Mouse (Mus musculus) neural tube, embryonic 12.5 days (tissue): Measurements from ENCODE around the gene Hexim1. TPM values are rescaled to one million over a fixed set of nuclear protein-coding genes. Genes with fewer than 3 reads are reported as not detected.
A peak's percentile ranks its signal among the peaks of the same experiment; 100 is the strongest.

ENCODE experiments used
- ATAC-seq: fragments of 200-750 bp; cut with Nextera tagmentation; 2 replicates; pipeline ENCODE4 v1.8.0; 2017; ENCODE audit warnings: low read depth, mild to moderate bottlenecking, moderate TSS enrichment, moderate library complexity; ENCODE audit not compliant: low FRiP score
- H3K27ac ChIP-seq: fragments of 300-500 bp; sonication (generic); 2 replicates; pipeline ENCODE4 v1.5.1; 2016
- H3K27me3 ChIP-seq: fragments of 300-500 bp; sonication (generic); replicated peaks from 2 replicates; pipeline ENCODE4 v1.6.1; 2016; ENCODE audit warnings: mild to moderate bottlenecking
- H3K36me3 ChIP-seq: fragments of 300-500 bp; sonication (generic); 2 replicates; pipeline ENCODE4 v1.6.1; 2016; ENCODE audit warnings: mild to moderate bottlenecking
- H3K4me1 ChIP-seq: fragments of 300-500 bp; sonication (generic); 2 replicates; pipeline ENCODE4 v1.6.1; 2016
- H3K4me2 ChIP-seq: fragments of 300-500 bp; sonication (generic); replicated peaks from 2 replicates; pipeline ENCODE4 v1.6.1; 2016; ENCODE audit warnings: mild to moderate bottlenecking
- H3K4me3 ChIP-seq: fragments of 300-500 bp; sonication (generic); 2 replicates; pipeline ENCODE4 v1.5.1; 2016
- H3K9ac ChIP-seq: fragments of 300-500 bp; sonication (generic); 2 replicates; pipeline ENCODE4 v1.6.1; 2016; ENCODE audit warnings: mild to moderate bottlenecking
- H3K9me3 ChIP-seq: fragments of 300-500 bp; sonication (generic); 2 replicates; pipeline ENCODE4 v1.6.1; 2016; ENCODE audit warnings: mild to moderate bottlenecking
- WGBS: fragments of 180-500 bp; shearing (Covaris S2); methylation state at CpG from one replicate; pipeline ENCODE4 v1.1.7; 2016; 5-methylcytosine and 5-hydroxymethylcytosine counted together
- polyA plus RNA-seq: library from polyadenylated mRNA; unstranded; fragments of >200 nt; fragmentation: Nextera tagmentation; extraction: Ambion mirVana; gene quantifications from 2 replicates; pipeline ENCODE4 v1.2.1, GENCODE M21; 2016

Gene Hexim1
- polyA plus RNA-seq, 1 experiment from 2014 or later: 2.9 TPM

DNA sequence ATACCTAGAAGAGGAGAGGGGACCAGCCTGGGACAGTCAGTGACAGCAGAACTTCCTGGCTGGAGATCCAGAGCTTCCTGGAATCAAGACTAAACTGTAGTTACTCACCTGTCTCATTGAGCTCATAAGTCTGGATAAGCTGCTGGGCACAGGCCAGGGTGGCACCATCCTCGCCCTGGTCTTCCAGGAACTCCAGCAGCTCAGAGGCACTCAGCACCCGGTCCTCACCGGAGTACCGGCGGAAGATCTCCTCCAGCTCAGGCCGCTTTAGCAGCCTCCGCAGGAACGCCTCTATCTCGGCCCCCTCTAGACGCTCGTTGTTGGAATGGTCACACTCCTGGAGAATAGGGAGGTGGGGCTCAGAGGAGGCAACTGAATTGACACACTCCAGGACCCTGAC, 37.9 kb upstream of the Hexim1 start:
- Histone ChIP-seq H3K4me2 (no peak overlapping the region), H3K36me3 (no peaks in the 10 kb centered on the region), H3K27me3 (peaks cover 34% of the 10 kb centered on the region), H3K9ac (no peak overlapping the region), H3K27ac (no peak overlapping the region), H3K4me3 (no peak overlapping the region), H3K4me1 (peaks cover 10% of the 10 kb centered on the region), H3K9me3 (no peaks in the 10 kb centered on the region)
- WGBS: 84% methylated on average over 11 of the region's 11 CpGs
- no peak for ATAC-seq

DNA sequence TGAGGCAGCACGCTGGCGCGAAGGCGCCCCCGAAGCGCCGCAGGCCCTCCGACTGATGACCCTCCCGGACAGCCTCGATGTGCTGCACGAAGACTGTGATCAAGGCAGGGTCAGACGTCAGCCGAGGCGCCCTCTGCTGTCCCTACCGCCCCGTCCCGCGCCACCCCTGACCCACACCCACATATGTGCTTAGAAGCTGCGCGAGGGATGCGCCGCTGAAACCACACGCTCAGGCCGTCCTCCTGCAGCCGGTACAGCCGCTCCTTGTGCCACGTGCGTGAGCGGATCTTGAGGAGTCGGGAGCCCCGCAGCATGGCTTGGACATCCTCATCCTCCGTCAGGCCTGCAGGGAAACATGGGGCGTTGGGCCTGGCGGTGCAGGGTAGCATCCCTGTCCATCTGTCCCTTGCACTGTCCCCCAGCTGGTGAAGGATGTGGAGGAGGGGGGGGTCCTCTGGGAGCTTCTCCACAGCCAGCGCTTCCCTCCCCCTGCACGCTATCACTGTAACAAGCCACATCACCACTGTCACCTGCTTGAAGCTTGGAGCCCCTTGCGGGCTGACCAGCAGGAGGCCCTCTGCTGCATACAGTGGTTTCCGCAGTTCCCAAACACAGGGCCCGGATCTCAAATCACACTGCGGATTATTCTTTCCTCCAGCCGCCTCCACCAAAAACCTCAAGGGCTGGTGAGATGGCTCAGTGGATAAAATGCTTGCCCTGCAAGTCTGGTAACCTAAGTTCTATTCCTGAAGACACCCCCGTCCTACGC, 35.5 kb upstream of the Hexim1 start:
- peak overlapping the region; percentile 61 for H3K4me2 ChIP-seq
- ATAC-seq: no peak

DNA sequence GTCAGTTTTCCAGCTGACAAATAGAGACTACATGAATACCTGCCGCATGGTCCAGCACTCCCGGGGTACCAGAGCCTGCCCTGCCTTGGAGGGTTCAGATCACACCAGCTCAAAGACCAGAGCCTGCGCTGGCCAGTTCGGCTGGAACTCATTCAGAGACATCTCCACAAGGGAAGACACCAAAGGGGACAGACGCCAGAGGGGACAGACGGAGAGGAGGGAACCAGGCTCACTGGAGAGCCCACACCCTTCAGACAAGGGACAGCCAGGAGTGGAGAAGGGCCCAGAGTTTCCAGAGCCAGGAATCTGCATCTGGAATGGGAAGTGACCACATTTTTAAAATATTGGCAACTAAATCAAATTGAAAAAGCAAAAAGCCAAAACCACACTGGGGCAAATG, 34.4 kb upstream of the Hexim1 start:
- Histone ChIP-seq H3K4me2 (no peak overlapping the region), H3K9me3 (no peaks in the 10 kb centered on the region), H3K27ac (no peak overlapping the region), H3K36me3 (no peaks in the 10 kb centered on the region), H3K9ac (no peak overlapping the region), H3K4me1 (peaks cover 10% of the 10 kb centered on the region), H3K27me3 (peaks cover 34% of the 10 kb centered on the region), H3K4me3 (no peak overlapping the region; the same call in 1 of the 2 replicates)
- 48% methylated on average over 6 of the region's 6 CpGs for WGBS
- no peak for ATAC-seq

More for the DNA sequence above, 35.5 kb upstream of the Hexim1 start:
- no peak overlapping the region for H3K27ac ChIP-seq
- H3K27me3 ChIP-seq: peaks cover 34% of the 10 kb centered on the region
- 1% methylated on average over 43 of the region's 43 CpGs for WGBS
- H3K9me3 ChIP-seq: no peaks in the 10 kb centered on the region
- H3K36me3 ChIP-seq: no peaks in the 10 kb centered on the region
- H3K4me1 ChIP-seq: peaks cover 10% of the 10 kb centered on the region
- peak overlapping the region; percentile 24 for H3K4me3 ChIP-seq
- H3K9ac ChIP-seq: peak overlapping the region; percentile 40

DNA sequence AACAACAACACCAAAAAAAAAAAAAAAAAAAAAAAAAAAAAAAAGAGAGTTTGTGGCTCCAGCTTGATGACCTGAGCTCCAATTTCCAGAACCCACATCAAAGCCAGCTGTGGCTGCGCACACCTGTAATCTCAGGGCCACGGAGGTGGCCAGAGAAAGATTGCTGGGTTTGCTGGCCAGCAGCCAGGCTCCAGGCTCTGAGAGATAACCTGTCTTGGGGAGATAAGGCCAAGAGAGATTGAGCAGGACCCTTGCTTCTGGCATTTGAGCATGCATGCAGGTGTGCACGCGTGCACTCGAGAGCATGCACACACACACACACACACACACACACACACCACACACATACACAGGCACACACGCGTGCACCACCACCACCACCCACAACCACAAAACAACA, 22.7 kb upstream of the Hexim1 start:
- Histone ChIP-seq H3K4me1 (0 out of 2 replicates have a peak, but pooled peaks cover 4% of the 10 kb centered on the region), H3K27me3 (peaks cover 28% of the 10 kb centered on the region), H3K4me2 (no peak overlapping the region), H3K27ac (no peak overlapping the region), H3K4me3 (no peak overlapping the region), H3K9me3 (no peaks in the 10 kb centered on the region), H3K9ac (no peak overlapping the region), H3K36me3 (no peaks in the 10 kb centered on the region)
- 95% methylated on average over 7 of the region's 7 CpGs for WGBS
- no peak for ATAC-seq

DNA sequence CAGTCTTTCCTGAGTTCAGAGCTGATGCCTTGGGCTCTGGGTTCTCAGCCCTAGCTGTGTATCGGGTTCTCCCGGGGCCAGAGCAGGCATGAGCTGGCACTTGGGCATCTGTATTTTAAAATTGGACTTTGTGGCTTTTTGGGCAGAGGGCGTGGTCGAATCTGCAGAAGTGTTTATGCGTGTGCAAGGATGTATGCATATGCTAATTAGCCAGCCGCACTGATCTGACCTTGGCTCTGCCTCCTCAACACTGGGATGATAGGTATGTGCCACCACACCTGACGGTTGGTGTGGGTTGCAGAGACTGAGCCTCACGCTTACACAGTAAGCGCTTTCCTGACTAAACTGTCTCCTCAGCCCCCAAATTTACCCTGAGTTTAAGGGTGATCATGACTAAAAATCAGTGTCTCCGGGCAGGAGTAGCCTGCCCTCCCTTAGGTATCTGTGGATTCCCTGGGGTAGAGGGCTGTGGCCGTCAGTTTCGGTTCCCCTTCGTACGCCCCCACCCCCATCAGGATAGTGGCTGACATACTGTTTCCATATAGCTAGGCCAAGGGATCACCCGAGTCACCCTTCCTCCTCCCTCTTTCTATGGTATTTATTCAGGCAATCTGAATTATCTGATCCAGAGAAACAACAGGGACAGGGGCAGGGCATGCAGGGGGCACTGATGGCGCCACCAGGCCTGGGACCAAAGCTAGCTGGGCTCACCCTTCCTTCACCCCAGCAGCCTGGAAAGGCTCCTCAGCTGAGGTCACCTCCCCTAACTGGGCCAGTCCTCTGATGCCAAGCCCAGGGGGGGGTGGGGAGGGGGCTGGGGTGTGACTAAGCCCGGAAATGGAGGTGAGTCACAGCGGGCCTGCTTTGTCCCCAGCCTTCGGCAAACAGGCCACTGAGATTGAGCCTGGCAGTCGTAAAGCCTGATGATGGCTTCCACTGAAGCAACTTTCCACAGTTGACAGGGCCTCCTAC, 21.9 kb upstream of the Hexim1 start:
- whole genome bisulfite sequencing: 63% methylated on average over 20 of the region's 20 CpGs
- no peak overlapping the region for H3K9ac ChIP-seq
- no peak for ATAC-seq
- H3K9me3 ChIP-seq: no peaks in the 10 kb centered on the region
- H3K4me3 ChIP-seq: no peak overlapping the region
- H3K36me3 ChIP-seq: no peaks in the 10 kb centered on the region
- no peak overlapping the region for H3K4me2 ChIP-seq
- H3K27ac ChIP-seq: no peak overlapping the region
- peaks cover 35% of the 10 kb centered on the region for H3K27me3 ChIP-seq
- 0 out of 2 replicates have a peak, but pooled peaks cover 7% of the 10 kb centered on the region for H3K4me1 ChIP-seq

DNA sequence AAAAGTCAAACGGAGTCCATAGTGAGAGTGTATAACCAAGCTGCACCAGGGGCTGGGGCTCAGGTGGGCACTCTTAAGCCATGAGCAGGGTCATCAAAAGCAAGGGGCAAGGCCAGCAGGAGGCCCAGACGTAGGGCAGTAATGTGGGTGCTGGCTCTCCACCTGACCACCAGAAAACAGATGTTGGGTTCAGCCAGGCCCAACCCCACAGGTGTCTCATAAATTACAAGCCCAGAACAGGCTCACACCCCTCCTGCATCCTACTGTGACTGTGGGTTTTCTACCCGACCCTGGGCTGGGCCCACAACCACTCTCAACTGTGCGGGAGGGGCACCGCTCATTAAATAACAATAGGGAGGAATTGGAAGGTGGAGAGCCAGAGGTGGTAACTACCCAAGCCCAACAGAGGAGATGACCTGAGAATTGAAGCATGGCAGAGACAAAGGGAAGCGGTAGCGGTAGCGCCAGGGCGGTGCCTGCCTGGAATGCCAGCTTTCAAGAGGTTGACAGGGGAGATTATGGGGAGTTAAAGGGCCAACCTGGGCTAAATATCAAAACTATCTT, 20.8 kb upstream of the Hexim1 start:
- Histone ChIP-seq H3K4me3 (no peak overlapping the region), H3K27ac (no peak overlapping the region), H3K9ac (no peak overlapping the region), H3K36me3 (no peaks in the 10 kb centered on the region), H3K27me3 (peaks cover 45% of the 10 kb centered on the region), H3K9me3 (no peaks in the 10 kb centered on the region), H3K4me2 (no peak overlapping the region), H3K4me1 (0 out of 2 replicates have a peak, but pooled peaks cover 7% of the 10 kb centered on the region)
- WGBS: 32% methylated on average over 9 of the region's 9 CpGs
- ATAC-seq: no peak

DNA sequence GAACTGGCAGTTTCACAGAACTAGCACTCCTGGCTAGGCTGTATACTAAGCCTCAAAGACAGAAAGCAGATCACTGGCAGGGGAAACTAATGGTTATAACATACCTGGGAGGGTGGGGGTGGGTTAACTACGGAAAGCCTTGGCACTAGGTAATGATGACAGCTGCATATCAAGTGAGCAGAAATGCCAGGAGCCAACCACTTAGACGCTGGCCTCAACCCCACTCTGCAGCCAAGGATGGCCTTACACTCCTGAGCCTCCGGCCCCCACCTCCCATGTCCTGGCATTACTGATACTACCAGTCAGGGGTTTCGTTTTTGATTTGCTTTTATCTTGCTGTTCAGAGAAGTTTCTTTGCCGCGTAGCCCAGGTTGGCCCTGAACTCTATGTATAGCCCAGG, 20.2 kb upstream of the Hexim1 start:
- Histone ChIP-seq H3K4me3 (no peak overlapping the region), H3K9ac (no peak overlapping the region), H3K36me3 (no peaks in the 10 kb centered on the region), H3K9me3 (no peaks in the 10 kb centered on the region), H3K27ac (no peak overlapping the region), H3K27me3 (peaks cover 50% of the 10 kb centered on the region), H3K4me2 (no peak overlapping the region), H3K4me1 (0 out of 2 replicates have a peak, but pooled peaks cover 7% of the 10 kb centered on the region)
- WGBS: 87% methylated on average over 6 of the region's 6 CpGs
- no peak for ATAC-seq

DNA sequence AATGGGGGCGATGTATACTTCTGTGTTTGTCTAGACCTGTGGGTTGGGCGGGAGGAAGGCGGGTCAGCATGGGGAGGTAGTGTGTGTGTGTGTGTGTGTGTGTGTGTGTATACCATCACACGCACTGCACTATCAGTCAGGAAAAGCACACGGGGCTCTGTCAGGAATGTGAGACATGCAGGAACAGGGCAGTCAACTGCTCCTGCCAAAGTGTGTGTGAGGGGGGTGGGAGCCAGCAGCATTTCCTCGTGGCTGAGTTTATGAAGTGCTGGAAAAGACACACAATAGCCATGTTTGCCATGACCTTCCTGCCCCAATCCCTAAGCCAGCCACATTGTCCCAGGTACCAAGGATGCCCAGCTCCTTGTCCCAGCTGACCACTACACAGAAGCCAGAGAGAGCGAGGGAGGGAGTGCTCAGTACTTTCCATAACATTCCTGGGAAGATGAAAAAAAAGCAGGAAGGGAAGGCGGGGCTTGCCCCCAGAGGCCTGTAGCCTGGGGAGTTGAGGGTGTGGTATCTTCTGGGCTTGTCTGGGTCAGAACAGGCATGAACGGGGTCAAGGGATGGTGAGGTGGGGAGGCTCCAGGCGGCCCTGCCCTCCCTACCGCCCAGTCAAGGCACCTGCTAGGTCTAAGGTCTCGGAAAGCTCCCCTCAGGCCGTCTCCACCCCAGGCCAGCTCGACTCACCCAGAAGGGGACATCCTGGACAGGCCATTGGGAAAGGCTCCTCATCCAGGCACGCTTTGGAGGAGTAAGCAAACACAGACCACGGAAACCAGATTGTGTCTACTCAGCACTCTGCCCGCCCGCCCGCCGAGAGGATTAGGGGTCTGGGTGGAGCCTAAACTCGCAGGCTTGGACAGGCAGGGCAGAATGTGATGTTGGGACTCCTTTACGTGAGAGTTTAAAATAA, 18.8 kb upstream of the Hexim1 start:
- WGBS: 28% methylated on average over 22 of the region's 22 CpGs
- Histone ChIP-seq H3K9ac (no peak overlapping the region), H3K27me3 (peaks cover 64% of the 10 kb centered on the region), H3K4me1 (peaks cover 21% of the 10 kb centered on the region), H3K4me2 (no peak overlapping the region), H3K9me3 (no peaks in the 10 kb centered on the region), H3K4me3 (no peak overlapping the region), H3K36me3 (no peaks in the 10 kb centered on the region), H3K27ac (no peak overlapping the region)
- ATAC-seq: no peak

DNA sequence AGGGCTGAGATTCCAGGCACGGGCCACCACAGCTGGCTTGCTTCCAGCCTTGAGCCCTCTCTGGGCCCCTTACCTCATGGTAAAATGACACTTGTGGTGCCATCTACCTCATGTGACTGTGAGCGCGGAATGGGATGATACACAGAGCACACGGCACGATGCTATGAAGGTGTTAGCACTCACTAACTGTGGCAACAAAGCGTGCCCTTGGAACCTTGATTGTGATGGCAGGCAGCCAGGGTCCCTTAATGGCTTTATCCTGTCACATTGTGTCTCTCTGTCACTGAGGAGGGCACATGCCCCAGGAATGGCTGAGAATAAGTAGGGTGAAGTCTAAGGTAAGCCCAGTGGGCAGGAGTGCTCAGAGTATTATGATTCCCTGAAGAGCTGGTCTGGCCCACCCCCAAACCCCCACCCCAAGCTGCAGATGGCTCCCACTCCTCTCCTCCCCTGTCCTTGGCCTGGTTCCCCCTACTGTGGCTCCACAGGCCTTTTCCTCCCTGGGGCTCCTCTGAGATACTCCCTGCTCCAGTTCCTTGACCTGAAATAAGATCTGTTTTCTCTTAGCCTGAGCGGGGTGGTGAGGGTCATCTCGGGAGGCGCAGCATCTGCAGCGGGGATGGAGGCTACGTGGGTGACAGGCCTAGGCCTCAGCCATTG, 17.4 kb upstream of the Hexim1 start:
- Histone ChIP-seq H3K27ac (no peak overlapping the region), H3K27me3 (peaks cover 69% of the 10 kb centered on the region), H3K4me1 (peaks cover 25% of the 10 kb centered on the region), H3K4me3 (no peak overlapping the region), H3K4me2 (no peak overlapping the region), H3K36me3 (no peaks in the 10 kb centered on the region), H3K9ac (no peak overlapping the region; the same call in 1 of the 2 replicates), H3K9me3 (no peaks in the 10 kb centered on the region)
- 69% methylated on average over 11 of the region's 11 CpGs for WGBS
- no peak for ATAC-seq

DNA sequence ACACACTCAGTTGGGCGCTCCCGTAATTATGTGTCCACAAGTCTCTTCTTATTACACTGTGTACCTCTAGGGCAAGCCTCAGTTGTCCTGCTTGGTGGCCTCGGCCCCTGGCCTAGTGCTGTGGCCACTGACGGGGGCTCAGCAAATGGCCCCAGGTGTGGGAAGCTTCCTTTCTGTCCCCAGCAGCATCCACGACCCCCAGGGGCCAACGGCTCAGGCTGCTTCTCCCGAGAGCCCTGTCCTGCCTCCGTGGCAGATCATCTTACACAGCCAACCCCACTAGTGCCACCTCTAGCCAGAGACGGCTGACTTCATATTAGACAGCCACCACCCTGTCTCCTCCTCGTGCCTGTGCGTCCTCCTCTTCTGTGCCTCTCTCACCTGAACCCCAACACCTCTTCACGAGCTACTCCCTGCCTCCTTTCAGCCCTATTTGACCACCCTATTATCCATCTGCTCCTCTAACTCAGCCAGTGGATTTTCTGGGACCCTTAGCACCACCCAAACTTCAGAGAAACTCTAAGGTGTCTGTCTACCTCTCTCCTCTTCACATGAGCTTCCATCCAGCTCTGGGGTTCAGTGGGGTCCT, 16.6 kb upstream of the Hexim1 start:
- Histone ChIP-seq H3K4me3 (no peak overlapping the region), H3K9me3 (no peaks in the 10 kb centered on the region), H3K36me3 (no peaks in the 10 kb centered on the region), H3K9ac (no peak overlapping the region; the same call in 1 of the 2 replicates), H3K4me2 (no peak overlapping the region), H3K4me1 (peaks cover 25% of the 10 kb centered on the region), H3K27ac (no peak overlapping the region), H3K27me3 (peaks cover 70% of the 10 kb centered on the region)
- no peak for ATAC-seq
- WGBS: 59% methylated on average over 12 of the region's 12 CpGs

DNA sequence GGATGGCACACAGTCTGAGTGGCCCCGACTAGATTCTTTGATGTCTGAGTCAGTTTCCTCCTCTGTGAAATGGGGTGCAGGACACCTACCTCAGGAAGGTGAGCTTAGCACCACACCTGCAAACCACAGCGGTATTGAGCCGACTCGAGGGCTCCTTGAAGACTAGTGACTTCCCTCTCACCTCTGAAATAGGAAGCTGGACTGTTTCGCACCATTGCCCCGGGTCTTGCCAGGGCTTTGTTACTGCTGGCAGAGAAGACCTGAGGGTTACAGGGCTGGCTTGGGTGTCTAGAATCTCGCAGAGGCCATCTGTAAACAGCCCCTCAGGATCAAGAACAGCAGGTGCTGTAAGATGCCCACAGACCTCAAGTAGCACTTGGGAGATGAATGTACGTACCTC, 15.7 kb upstream of the Hexim1 start:
- Histone ChIP-seq H3K27ac (no peak overlapping the region), H3K9me3 (no peaks in the 10 kb centered on the region), H3K4me1 (peaks cover 25% of the 10 kb centered on the region), H3K27me3 (peaks cover 63% of the 10 kb centered on the region), H3K4me2 (no peak overlapping the region), H3K36me3 (no peaks in the 10 kb centered on the region), H3K9ac (no peak overlapping the region), H3K4me3 (no peak overlapping the region)
- 79% methylated on average over 8 of the region's 8 CpGs for WGBS
- ATAC-seq: no peak
